Mouse (Mus musculus) G1E (cell line): ENCODE data around the gene Cnot10.

Source experiments
- CTCF ChIP-seq: IDR thresholded peaks from 2 replicates; pipeline ENCODE4 v1.5.1; 2012; ENCODE audit warnings: low read depth, low read length, inconsistent platforms, mixed read lengths
- GATA1 ChIP-seq: IDR thresholded peaks from 2 replicates; pipeline ENCODE4 v1.6.1; 2012; ENCODE audit warnings: borderline replicate concordance, low read length, inconsistent platforms, mixed read lengths
- POLR2AphosphoS5 ChIP-seq: IDR thresholded peaks from 2 replicates; pipeline ENCODE4 v1.6.1; 2012; ENCODE audit warnings: low read depth, low read length, inconsistent platforms; ENCODE audit not compliant: insufficient replicate concordance
- TAL1 ChIP-seq: conservative IDR thresholded peaks from 2 replicates; pipeline ENCODE4 v1.6.1; 2012; ENCODE audit warnings: low read depth, low read length, inconsistent platforms, mixed read lengths

GRCm38 (mm10) chr9:114543882-114544753 is 95.9 kb downstream of the Cnot10 start:
- TF ChIP-seq CTCF, result no peak
- TF ChIP-seq TAL1, result no peak
- TF ChIP-seq POLR2AphosphoS5, result no peak
- TF ChIP-seq GATA1, result no peak
